Mouse (Mus musculus): ENCODE data around the gene Ptn. TPM values are rescaled to one million over a fixed set of nuclear protein-coding genes. Genes with fewer than 3 reads are reported as not detected.
"Not testable (repeated sequence)": the region's sequence is repeated elsewhere in the genome, so short reads cannot be mapped to it uniquely, and the experiment has no call there.

Ptn gene
- polyA plus RNA-seq, 1 experiment: 0.75 TPM

GRCm38 (mm10) chr6:36766941-36767340, 43.1 kb downstream of the Ptn start:
- no peaks in the 10 kb centered on the region for H3K9me3 ChIP-seq (replicated peaks; ENCODE audit: control insufficient read depth, insufficient read depth, low read length, poor library complexity, severe bottlenecking)
- H3K36me3 ChIP-seq (ENCODE audit: control insufficient read depth, insufficient read depth, low read length, poor library complexity, severe bottlenecking): no peaks in the 10 kb centered on the region
- TF ChIP-seq EP300 (IDR thresholded peaks at IDR 0.05; ENCODE audit: insufficient read depth, low read depth, low read length): no peak
- no peak for TF ChIP-seq POLR2A (IDR thresholded peaks at IDR 0.05; ENCODE audit: insufficient read depth, low read length)
- no peak for TF ChIP-seq CTCF (IDR thresholded peaks at IDR 0.05; ENCODE audit: low read depth, low read length)
- no peak overlapping the region for H3K27ac ChIP-seq (ENCODE audit: insufficient read depth, low read length)
- H3K9ac ChIP-seq (ENCODE audit: low read depth, poor library complexity, severe bottlenecking): no peak overlapping the region
- no peaks in the 10 kb centered on the region for H3K4me1 ChIP-seq (ENCODE audit: control insufficient read depth, insufficient read depth, low read length)
- H3K27me3 ChIP-seq (ENCODE audit: control insufficient read depth, insufficient read depth, low read length, poor library complexity, severe bottlenecking): no peaks in the 10 kb centered on the region
- no peak overlapping the region for H3K4me3 ChIP-seq (ENCODE audit: low read depth, low read length)

DNA sequence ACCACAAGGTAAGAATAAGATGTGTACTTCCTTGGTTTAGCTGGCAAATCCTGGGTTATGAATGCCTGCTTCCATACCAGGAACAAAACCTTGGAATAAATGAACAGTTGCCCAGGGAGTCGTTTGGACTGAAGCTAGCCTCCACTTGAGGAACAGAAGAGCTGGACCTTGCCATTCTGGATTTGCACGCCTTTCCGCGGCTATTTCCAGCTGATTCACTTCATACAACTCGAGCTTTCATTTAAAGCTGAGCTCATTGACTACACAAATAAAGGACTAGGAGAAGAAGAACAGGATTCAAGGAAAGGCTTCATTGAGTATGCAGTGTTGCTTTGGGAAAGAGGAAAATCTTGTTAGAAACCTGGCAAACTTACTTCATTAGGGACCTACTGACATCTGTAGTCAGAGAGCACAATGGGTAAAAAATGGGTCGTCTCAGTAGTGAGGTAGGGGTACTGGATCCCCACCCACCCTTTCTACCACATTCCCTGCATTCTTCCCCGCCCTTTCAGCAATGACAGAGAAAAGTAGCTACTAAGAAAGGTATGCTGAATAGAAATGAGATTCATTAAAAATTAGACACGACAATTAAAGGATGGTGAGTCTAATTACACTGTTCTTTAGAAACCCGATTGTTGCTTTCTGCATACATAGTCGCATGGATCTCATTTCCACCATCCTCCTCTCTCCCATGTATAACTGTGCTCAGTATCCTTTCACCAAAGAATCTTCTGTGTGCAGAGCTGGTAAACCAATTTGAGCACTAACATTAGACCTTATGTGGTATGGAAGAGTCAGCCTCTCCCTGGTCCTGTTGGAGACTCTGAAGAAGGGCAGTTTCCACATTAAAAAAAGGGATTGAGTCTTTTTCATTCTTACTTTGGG, 54.8 kb downstream of the Ptn start:
- Histone ChIP-seq H3K27me3 (ENCODE audit: control insufficient read depth, insufficient read depth, low read length, poor library complexity, severe bottlenecking) (no peaks in the 10 kb centered on the region), H3K36me3 (ENCODE audit: control insufficient read depth, insufficient read depth, low read length, poor library complexity, severe bottlenecking) (no peaks in the 10 kb centered on the region), H3K9ac (ENCODE audit: low read depth, poor library complexity, severe bottlenecking) (no peak overlapping the region), H3K4me1 (ENCODE audit: control insufficient read depth, insufficient read depth, low read length) (no peaks in the 10 kb centered on the region), H3K9me3 (replicated peaks; ENCODE audit: control insufficient read depth, insufficient read depth, low read length, poor library complexity, severe bottlenecking) (no peaks in the 10 kb centered on the region), H3K27ac (ENCODE audit: insufficient read depth, low read length) (no peak overlapping the region), H3K4me3 (ENCODE audit: low read depth, low read length) (no peak overlapping the region)
- TF ChIP-seq CTCF (IDR thresholded peaks at IDR 0.05; ENCODE audit: low read depth, low read length): no peak

DNA sequence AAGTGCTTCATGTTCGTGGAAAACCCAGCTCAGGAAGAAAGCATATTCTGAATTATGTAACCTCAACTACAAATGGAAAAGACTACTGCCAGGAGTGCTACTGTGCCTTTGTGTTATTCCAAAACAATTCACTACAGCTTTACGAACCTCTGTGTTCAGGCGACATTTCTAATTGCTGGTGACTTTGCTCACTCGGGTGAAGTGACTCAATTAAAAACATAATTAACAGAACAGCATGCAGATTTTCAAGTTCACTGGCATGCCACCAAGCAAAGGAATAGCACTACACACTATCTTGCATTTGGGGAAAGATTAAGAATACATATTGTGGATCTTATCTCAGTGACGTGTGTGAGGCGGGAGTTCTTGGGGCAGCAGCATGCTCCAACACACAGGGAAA, 57.1 kb downstream of the Ptn start:
- H3K9ac ChIP-seq (ENCODE audit: low read depth, poor library complexity, severe bottlenecking): no peak overlapping the region
- no peaks in the 10 kb centered on the region for H3K4me1 ChIP-seq (ENCODE audit: control insufficient read depth, insufficient read depth, low read length)
- H3K9me3 ChIP-seq (replicated peaks; ENCODE audit: control insufficient read depth, insufficient read depth, low read length, poor library complexity, severe bottlenecking): no peaks in the 10 kb centered on the region
- no peaks in the 10 kb centered on the region for H3K27me3 ChIP-seq (ENCODE audit: control insufficient read depth, insufficient read depth, low read length, poor library complexity, severe bottlenecking)
- no peak for TF ChIP-seq POLR2A (IDR thresholded peaks at IDR 0.05; ENCODE audit: insufficient read depth, low read length)
- TF ChIP-seq EP300 (IDR thresholded peaks at IDR 0.05; ENCODE audit: insufficient read depth, low read depth, low read length): no peak
- no peak for TF ChIP-seq CTCF (IDR thresholded peaks at IDR 0.05; ENCODE audit: low read depth, low read length)
- H3K36me3 ChIP-seq (ENCODE audit: control insufficient read depth, insufficient read depth, low read length, poor library complexity, severe bottlenecking): no peaks in the 10 kb centered on the region
- H3K4me3 ChIP-seq (ENCODE audit: low read depth, low read length): no peak overlapping the region
- H3K27ac ChIP-seq (ENCODE audit: insufficient read depth, low read length): no peak overlapping the region

GRCm38 (mm10) chr6:36739811-36740210, 70.2 kb downstream of the Ptn start:
- no peaks in the 10 kb centered on the region for H3K36me3 ChIP-seq (ENCODE audit: control insufficient read depth, insufficient read depth, low read length, poor library complexity, severe bottlenecking)
- TF ChIP-seq EP300 (IDR thresholded peaks at IDR 0.05; ENCODE audit: insufficient read depth, low read depth, low read length): no peak
- TF ChIP-seq POLR2A (IDR thresholded peaks at IDR 0.05; ENCODE audit: insufficient read depth, low read length): no peak
- no peak for TF ChIP-seq CTCF (IDR thresholded peaks at IDR 0.05; ENCODE audit: low read depth, low read length)
- no peak overlapping the region for H3K9ac ChIP-seq (ENCODE audit: low read depth, poor library complexity, severe bottlenecking)
- H3K4me3 ChIP-seq (ENCODE audit: low read depth, low read length): no peak overlapping the region
- no peak overlapping the region for H3K27ac ChIP-seq (ENCODE audit: insufficient read depth, low read length)
- H3K27me3 ChIP-seq (ENCODE audit: control insufficient read depth, insufficient read depth, low read length, poor library complexity, severe bottlenecking): no peaks in the 10 kb centered on the region; the same call in 1 of the 2 replicates
- peaks cover 8% of the 10 kb centered on the region; the same call in 1 of the 2 replicates for H3K9me3 ChIP-seq (replicated peaks; ENCODE audit: control insufficient read depth, insufficient read depth, low read length, poor library complexity, severe bottlenecking)
- no peaks in the 10 kb centered on the region for H3K4me1 ChIP-seq (ENCODE audit: control insufficient read depth, insufficient read depth, low read length)

DNA sequence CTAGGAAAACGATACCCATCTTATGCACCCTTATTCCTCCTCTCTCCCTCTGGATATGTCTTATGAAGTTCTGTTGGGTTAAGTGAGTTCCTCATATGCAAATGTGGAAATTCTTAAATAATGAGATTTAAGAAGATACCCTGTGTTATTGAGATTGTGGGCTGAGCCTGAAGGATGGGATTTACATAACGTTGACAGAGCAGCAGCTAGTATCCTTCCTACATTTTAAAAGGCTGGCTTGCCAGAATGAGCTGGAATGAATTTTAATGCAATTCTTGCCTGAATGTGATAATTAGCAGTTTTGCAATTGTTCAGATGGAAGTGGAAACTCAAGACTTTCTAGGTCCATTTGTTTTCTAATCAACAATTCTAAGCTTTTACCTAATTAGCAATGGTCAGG, 73.3 kb downstream of the Ptn start:
- TF ChIP-seq CTCF (IDR thresholded peaks at IDR 0.05; ENCODE audit: low read depth, low read length) (no peak), POLR2A (IDR thresholded peaks at IDR 0.05; ENCODE audit: insufficient read depth, low read length) (no peak), EP300 (IDR thresholded peaks at IDR 0.05; ENCODE audit: insufficient read depth, low read depth, low read length) (no peak)
- Histone ChIP-seq H3K27me3 (ENCODE audit: control insufficient read depth, insufficient read depth, low read length, poor library complexity, severe bottlenecking) (no peaks in the 10 kb centered on the region; the same call in 1 of the 2 replicates), H3K27ac (ENCODE audit: insufficient read depth, low read length) (no peak overlapping the region), H3K4me3 (ENCODE audit: low read depth, low read length) (no peak overlapping the region), H3K36me3 (ENCODE audit: control insufficient read depth, insufficient read depth, low read length, poor library complexity, severe bottlenecking) (no peaks in the 10 kb centered on the region), H3K9me3 (replicated peaks; ENCODE audit: control insufficient read depth, insufficient read depth, low read length, poor library complexity, severe bottlenecking) (peaks cover 8% of the 10 kb centered on the region; the same call in 1 of the 2 replicates), H3K4me1 (ENCODE audit: control insufficient read depth, insufficient read depth, low read length) (no peaks in the 10 kb centered on the region), H3K9ac (ENCODE audit: low read depth, poor library complexity, severe bottlenecking) (no peak overlapping the region)

- H3K9me3 ChIP-seq (replicated peaks; ENCODE audit: control insufficient read depth, insufficient read depth, low read length, poor library complexity, severe bottlenecking); H3K36me3 ChIP-seq (ENCODE audit: control insufficient read depth, insufficient read depth, low read length, poor library complexity, severe bottlenecking); H3K27ac ChIP-seq (ENCODE audit: insufficient read depth, low read length); H3K4me3 ChIP-seq (ENCODE audit: low read depth, low read length); H3K27me3 ChIP-seq (ENCODE audit: control insufficient read depth, insufficient read depth, low read length, poor library complexity, severe bottlenecking); H3K9ac ChIP-seq (ENCODE audit: low read depth, poor library complexity, severe bottlenecking); H3K4me1 ChIP-seq (ENCODE audit: control insufficient read depth, insufficient read depth, low read length): not testable (repeated sequence)
These were observed 74.4 kb downstream of the Ptn start for GRCm38 (mm10) chr6:36735622-36736021.

DNA sequence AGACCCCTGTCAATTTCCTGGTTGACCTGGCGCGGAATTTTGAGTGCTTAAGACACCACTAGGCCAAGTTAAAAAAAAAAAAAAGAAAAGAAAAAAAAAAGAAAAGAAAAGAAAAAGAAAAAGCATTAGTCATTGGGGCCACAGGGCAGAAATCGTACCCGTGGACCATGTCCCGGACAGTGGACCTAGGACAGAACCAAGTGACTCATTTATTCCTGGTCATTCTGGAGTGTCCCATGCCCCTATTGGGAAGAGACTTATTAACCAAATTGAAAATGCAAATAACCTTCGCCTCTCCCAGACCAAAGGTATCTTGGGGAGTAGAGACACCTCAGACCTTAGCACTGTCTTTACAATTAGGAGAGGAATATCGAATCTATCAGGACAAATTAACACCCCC, 80.2 kb downstream of the Ptn start:
- not testable (repeated sequence) for H3K27ac ChIP-seq (ENCODE audit: insufficient read depth, low read length); H3K9ac ChIP-seq (ENCODE audit: low read depth, poor library complexity, severe bottlenecking); H3K36me3 ChIP-seq (ENCODE audit: control insufficient read depth, insufficient read depth, low read length, poor library complexity, severe bottlenecking); H3K4me3 ChIP-seq (ENCODE audit: low read depth, low read length); H3K4me1 ChIP-seq (ENCODE audit: control insufficient read depth, insufficient read depth, low read length); H3K27me3 ChIP-seq (ENCODE audit: control insufficient read depth, insufficient read depth, low read length, poor library complexity, severe bottlenecking); H3K9me3 ChIP-seq (replicated peaks; ENCODE audit: control insufficient read depth, insufficient read depth, low read length, poor library complexity, severe bottlenecking)
